Mouse (Mus musculus): Measurements from ENCODE around the gene Sash3. TPM values are rescaled to one million over a fixed set of nuclear protein-coding genes. Genes with fewer than 3 reads are reported as not detected.

The Sash3 gene
- polyA plus RNA-seq, 1 experiment from 2014 or later: 1.5 TPM

DNA sequence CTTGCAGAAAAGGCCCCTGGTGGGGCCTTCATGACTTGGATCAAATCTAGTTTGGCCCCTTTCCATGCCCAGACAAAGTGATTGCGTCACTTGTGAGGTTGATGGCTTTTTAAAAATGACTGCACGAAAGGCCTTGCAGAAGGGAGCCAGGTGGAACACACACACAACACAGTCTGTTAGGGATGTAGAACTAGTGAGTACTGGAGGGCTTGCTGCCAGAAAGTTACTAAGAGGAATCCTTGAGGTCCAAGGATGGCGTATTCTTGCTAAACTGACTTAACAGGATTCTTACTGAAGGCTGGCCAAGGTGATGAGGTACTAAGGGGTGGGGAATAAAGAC, 37.0 kb upstream of the Sash3 start:
- Histone ChIP-seq H3K9me3 (ENCODE audit: control insufficient read depth, low read length) (no peaks in the 10 kb centered on the region), H3K4me1 (replicated peaks; ENCODE audit: control insufficient read depth, insufficient read depth, low read length) (no peaks in the 10 kb centered on the region), H3K36me3 (ENCODE audit: control insufficient read depth, insufficient read depth, low read length) (no peaks in the 10 kb centered on the region), H3K27ac (ENCODE audit: low read depth, low read length) (no peak overlapping the region), H3K4me2 (replicated peaks; ENCODE audit: low read depth, low read length) (no peak overlapping the region), H3K9ac (ENCODE audit: low read depth, low read length) (no peak overlapping the region), H3K4me3 (ENCODE audit: low read depth, low read length) (no peak overlapping the region), H3K27me3 (ENCODE audit: control insufficient read depth, insufficient read depth, low read length) (no peaks in the 10 kb centered on the region)
- DNase-seq (ENCODE audit: low spot score): no peak
- no peak for ATAC-seq (ENCODE audit: low FRiP score)
- WGBS: 91% methylated on average over 3 of the region's 3 CpGs

GRCm38 (mm10) chrX:48119294-48119693, 26.9 kb upstream of the Sash3 start:
- Histone ChIP-seq H3K36me3 (ENCODE audit: control insufficient read depth, insufficient read depth, low read length) (no peaks in the 10 kb centered on the region), H3K4me2 (replicated peaks; ENCODE audit: low read depth, low read length) (no peak overlapping the region), H3K27ac (ENCODE audit: low read depth, low read length) (no peak overlapping the region), H3K9ac (ENCODE audit: low read depth, low read length) (no peak overlapping the region), H3K9me3 (ENCODE audit: control insufficient read depth, low read length) (no peaks in the 10 kb centered on the region), H3K4me3 (ENCODE audit: low read depth, low read length) (no peak overlapping the region), H3K4me1 (replicated peaks; ENCODE audit: control insufficient read depth, insufficient read depth, low read length) (no peaks in the 10 kb centered on the region), H3K27me3 (ENCODE audit: control insufficient read depth, insufficient read depth, low read length) (no peaks in the 10 kb centered on the region)
- ATAC-seq (ENCODE audit: low FRiP score): no peak
- DNase-seq (ENCODE audit: low spot score): no peak

- 22% methylated on average over 17 of the region's 17 CpGs for whole genome bisulfite sequencing
- H3K36me3 ChIP-seq (ENCODE audit: control insufficient read depth, insufficient read depth, low read length): no peaks in the 10 kb centered on the region
- ATAC-seq (ENCODE audit: low FRiP score) (no peak), DNase-seq (ENCODE audit: low spot score) (peak; percentile 73)
- H3K4me1 ChIP-seq (replicated peaks; ENCODE audit: control insufficient read depth, insufficient read depth, low read length): no peaks in the 10 kb centered on the region
- H3K9ac ChIP-seq (ENCODE audit: low read depth, low read length): no peak overlapping the region
- H3K4me2 ChIP-seq (replicated peaks; ENCODE audit: low read depth, low read length): no peak overlapping the region
- no peaks in the 10 kb centered on the region; the same call in 1 of the 2 replicates for H3K9me3 ChIP-seq (ENCODE audit: control insufficient read depth, low read length)
- H3K27me3 ChIP-seq (ENCODE audit: control insufficient read depth, insufficient read depth, low read length): no peaks in the 10 kb centered on the region
- H3K27ac ChIP-seq (ENCODE audit: low read depth, low read length): no peak overlapping the region
- no peak overlapping the region for H3K4me3 ChIP-seq (ENCODE audit: low read depth, low read length)
These were observed 21.8 kb upstream of the Sash3 start for GRCm38 (mm10) chrX:48124132-48125071.

DNA sequence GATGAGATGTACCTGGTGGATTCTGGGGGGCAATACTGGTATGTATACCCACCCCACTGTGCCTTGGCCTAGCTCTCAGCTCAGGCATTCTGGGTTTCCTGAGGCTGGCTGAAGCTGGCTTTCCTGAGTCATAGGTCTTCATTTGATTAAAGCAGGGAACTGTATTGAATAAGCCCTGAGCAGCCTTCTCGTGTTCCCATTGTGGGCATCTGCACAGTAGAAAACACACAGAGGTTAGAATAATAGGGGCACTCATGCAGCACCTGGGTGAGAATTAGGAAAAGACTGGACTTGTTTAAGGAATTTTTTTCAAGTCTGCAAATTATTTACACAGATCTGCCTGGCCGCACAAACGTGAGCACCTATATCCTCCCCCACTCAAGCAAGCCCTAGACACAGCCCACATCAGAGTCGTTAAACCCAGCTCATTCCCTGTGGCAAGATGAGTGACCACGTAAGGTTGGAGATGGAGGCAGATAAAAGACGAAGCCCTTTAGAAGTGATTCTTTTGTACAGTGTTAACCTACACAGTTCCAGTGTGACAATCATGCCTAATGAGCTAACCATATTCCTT, 19.2 kb upstream of the Sash3 start:
- Histone ChIP-seq H3K27ac (ENCODE audit: low read depth, low read length) (no peak overlapping the region), H3K9me3 (ENCODE audit: control insufficient read depth, low read length) (no peaks in the 10 kb centered on the region; the same call in 1 of the 2 replicates), H3K9ac (ENCODE audit: low read depth, low read length) (no peak overlapping the region), H3K27me3 (ENCODE audit: control insufficient read depth, insufficient read depth, low read length) (no peaks in the 10 kb centered on the region), H3K4me3 (ENCODE audit: low read depth, low read length) (no peak overlapping the region), H3K36me3 (ENCODE audit: control insufficient read depth, insufficient read depth, low read length) (no peaks in the 10 kb centered on the region), H3K4me2 (replicated peaks; ENCODE audit: low read depth, low read length) (no peak overlapping the region), H3K4me1 (replicated peaks; ENCODE audit: control insufficient read depth, insufficient read depth, low read length) (no peaks in the 10 kb centered on the region)
- ATAC-seq (ENCODE audit: low FRiP score) (no peak), DNase-seq (ENCODE audit: low spot score) (no peak)
- 73% methylated on average over 6 of the region's 6 CpGs for WGBS

DNA sequence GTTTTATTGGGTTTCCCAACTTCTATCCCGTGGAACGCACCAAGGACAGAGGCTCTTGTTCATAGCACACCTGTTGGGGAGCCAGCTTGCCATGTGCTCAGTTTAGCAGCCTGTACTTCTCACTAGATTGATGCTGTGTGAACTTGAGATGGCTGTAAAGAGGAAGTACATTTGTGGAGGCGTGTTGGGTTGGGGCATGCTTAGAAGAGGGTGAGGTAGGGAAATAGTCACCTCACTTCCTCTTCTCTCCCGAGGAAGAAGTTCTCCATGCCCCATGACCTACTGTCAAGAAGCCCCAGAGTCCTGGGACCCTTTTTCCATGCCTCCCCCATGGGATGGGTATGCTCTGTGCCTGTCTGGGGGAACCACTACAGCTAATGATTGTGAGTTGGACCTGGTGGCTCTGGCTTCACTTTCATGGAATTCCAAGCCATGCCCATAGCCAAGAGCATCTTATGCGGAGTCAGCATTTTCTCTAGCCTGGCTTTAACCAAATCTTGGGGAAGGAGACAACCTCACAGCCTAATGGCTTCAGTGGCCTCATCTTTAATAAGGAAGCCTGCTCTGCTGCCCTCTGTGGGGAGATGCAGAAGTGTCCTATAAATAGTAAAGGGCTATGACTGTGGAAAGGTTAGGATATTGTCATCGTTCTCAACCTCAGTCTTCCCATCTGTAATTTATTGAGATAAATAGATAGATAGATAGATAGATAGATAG, 18.6 kb upstream of the Sash3 start:
- Histone ChIP-seq H3K36me3 (ENCODE audit: control insufficient read depth, insufficient read depth, low read length) (no peaks in the 10 kb centered on the region), H3K9ac (ENCODE audit: low read depth, low read length) (no peak overlapping the region), H3K4me1 (replicated peaks; ENCODE audit: control insufficient read depth, insufficient read depth, low read length) (no peaks in the 10 kb centered on the region), H3K27me3 (ENCODE audit: control insufficient read depth, insufficient read depth, low read length) (no peaks in the 10 kb centered on the region), H3K9me3 (ENCODE audit: control insufficient read depth, low read length) (no peaks in the 10 kb centered on the region; the same call in 1 of the 2 replicates), H3K4me3 (ENCODE audit: low read depth, low read length) (no peak overlapping the region), H3K4me2 (replicated peaks; ENCODE audit: low read depth, low read length) (no peak overlapping the region), H3K27ac (ENCODE audit: low read depth, low read length) (no peak overlapping the region)
- DNase-seq (ENCODE audit: low spot score) (no peak), ATAC-seq (ENCODE audit: low FRiP score) (no peak)
- WGBS: 80% methylated on average over 6 of the region's 6 CpGs

DNA sequence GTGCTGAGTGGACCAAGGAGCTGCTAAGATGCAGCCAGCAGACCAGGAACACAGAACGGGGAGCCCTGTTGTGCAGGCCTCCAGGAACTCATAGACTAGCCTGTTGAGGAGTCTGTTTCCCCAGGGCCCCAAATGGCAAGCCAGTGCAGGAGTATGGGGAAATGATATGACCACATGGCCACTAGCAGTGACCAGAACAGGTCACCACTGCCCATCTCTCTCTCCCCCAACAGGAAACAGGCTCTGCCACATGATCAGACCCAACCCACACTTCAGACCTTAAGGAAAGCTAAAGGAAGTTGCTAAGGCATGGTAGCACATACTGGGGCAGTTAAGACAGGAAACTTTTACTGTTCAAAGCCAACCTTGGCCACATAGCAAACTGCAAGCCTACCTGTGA, 17.1 kb upstream of the Sash3 start:
- no peaks in the 10 kb centered on the region for H3K27me3 ChIP-seq (ENCODE audit: control insufficient read depth, insufficient read depth, low read length)
- H3K27ac ChIP-seq (ENCODE audit: low read depth, low read length): no peak overlapping the region
- no peak for DNase-seq (ENCODE audit: low spot score)
- H3K9me3 ChIP-seq (ENCODE audit: control insufficient read depth, low read length): no peaks in the 10 kb centered on the region; the same call in 1 of the 2 replicates
- ATAC-seq (ENCODE audit: low FRiP score): no peak
- no peak overlapping the region for H3K4me2 ChIP-seq (replicated peaks; ENCODE audit: low read depth, low read length)
- H3K9ac ChIP-seq (ENCODE audit: low read depth, low read length): no peak overlapping the region
- H3K36me3 ChIP-seq (ENCODE audit: control insufficient read depth, insufficient read depth, low read length): no peaks in the 10 kb centered on the region
- 77% methylated on average over 1 of the region's 1 CpGs for WGBS
- no peaks in the 10 kb centered on the region for H3K4me1 ChIP-seq (replicated peaks; ENCODE audit: control insufficient read depth, insufficient read depth, low read length)
- H3K4me3 ChIP-seq (ENCODE audit: low read depth, low read length): no peak overlapping the region

DNA sequence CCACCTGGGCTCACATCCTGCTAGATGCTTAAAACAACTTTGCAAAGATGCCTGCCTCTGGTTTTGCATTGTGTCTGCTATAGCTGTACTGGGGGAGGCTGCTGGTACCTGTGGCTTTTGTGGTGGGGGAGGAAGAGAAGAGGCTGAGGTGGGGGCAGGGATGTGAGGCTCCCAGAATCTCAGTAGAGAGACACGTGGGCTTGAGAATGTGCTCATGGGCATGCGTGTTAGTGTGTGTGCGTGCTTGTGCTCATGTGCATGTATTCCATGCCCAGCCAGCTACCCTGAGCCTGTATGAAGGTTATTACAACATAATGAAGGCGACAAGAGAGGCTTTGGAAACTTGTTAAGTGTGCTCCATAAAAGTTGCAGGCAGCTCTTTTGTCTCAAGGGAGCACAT, 9.3 kb upstream of the Sash3 start:
- no peaks in the 10 kb centered on the region for H3K27me3 ChIP-seq (ENCODE audit: control insufficient read depth, insufficient read depth, low read length)
- ATAC-seq (ENCODE audit: low FRiP score) (no peak), DNase-seq (ENCODE audit: low spot score) (no peak)
- H3K36me3 ChIP-seq (ENCODE audit: control insufficient read depth, insufficient read depth, low read length): no peaks in the 10 kb centered on the region
- no peaks in the 10 kb centered on the region for H3K4me1 ChIP-seq (replicated peaks; ENCODE audit: control insufficient read depth, insufficient read depth, low read length)
- no peak overlapping the region for H3K4me2 ChIP-seq (replicated peaks; ENCODE audit: low read depth, low read length)
- H3K9ac ChIP-seq (ENCODE audit: low read depth, low read length): no peak overlapping the region
- WGBS: 80% methylated on average over 4 of the region's 4 CpGs
- no peak overlapping the region for H3K27ac ChIP-seq (ENCODE audit: low read depth, low read length)
- H3K4me3 ChIP-seq (ENCODE audit: low read depth, low read length): no peak overlapping the region
- H3K9me3 ChIP-seq (ENCODE audit: control insufficient read depth, low read length): no peaks in the 10 kb centered on the region

DNA sequence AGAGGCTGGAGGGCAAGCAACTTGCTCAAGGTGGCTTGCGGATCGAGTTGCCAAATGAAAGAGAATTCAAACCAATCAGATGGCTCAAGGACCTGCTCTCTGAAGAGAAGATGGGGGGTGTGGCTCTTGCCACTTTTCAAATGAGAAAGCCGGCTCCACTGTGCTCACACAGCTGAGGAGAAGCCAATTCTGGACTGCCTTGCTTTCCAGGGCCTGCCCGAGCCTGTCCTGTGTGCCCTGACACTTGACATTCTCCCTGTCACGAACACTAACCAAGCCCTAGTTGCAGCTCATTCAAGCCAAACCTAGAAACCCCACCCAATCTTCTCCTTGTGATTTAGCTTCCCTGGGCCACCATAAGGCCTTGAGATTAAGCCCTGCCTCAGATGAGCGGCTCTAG, 8.2 kb upstream of the Sash3 start:
- H3K4me1 ChIP-seq (replicated peaks; ENCODE audit: control insufficient read depth, insufficient read depth, low read length): no peaks in the 10 kb centered on the region
- no peak overlapping the region for H3K9ac ChIP-seq (ENCODE audit: low read depth, low read length)
- no peaks in the 10 kb centered on the region for H3K9me3 ChIP-seq (ENCODE audit: control insufficient read depth, low read length)
- no peak for DNase-seq (ENCODE audit: low spot score)
- H3K36me3 ChIP-seq (ENCODE audit: control insufficient read depth, insufficient read depth, low read length): no peaks in the 10 kb centered on the region
- no peak overlapping the region for H3K27ac ChIP-seq (ENCODE audit: low read depth, low read length)
- H3K4me2 ChIP-seq (replicated peaks; ENCODE audit: low read depth, low read length): no peak overlapping the region
- H3K4me3 ChIP-seq (ENCODE audit: low read depth, low read length): no peak overlapping the region
- H3K27me3 ChIP-seq (ENCODE audit: control insufficient read depth, insufficient read depth, low read length): no peaks in the 10 kb centered on the region
- WGBS: 63% methylated on average over 6 of the region's 6 CpGs
- ATAC-seq (ENCODE audit: low FRiP score): no peak
